Mouse (Mus musculus): ENCODE data around the gene Plxna4. TPM values are rescaled to one million over a fixed set of nuclear protein-coding genes. Genes with fewer than 3 reads are reported as not detected.
"Not testable (repeated sequence)": the region's sequence is repeated elsewhere in the genome, so short reads cannot be mapped to it uniquely, and the experiment has no call there.

The Plxna4 gene
- polyA plus RNA-seq, 1 experiment from 2014 or later: 6.7 TPM

GRCm38 (mm10) chr6:32504963-32505362, 83.0 kb downstream of the Plxna4 start:
- Histone ChIP-seq H3K9ac (replicated peaks) (no peak overlapping the region), H3K36me3 (no peaks in the 10 kb centered on the region), H3K9me3 (no peaks in the 10 kb centered on the region), H3K4me1 (replicated peaks) (peaks cover 8% of the 10 kb centered on the region), H3K4me3 (replicated peaks) (no peak overlapping the region), H3K27me3 (no peaks in the 10 kb centered on the region), H3K4me2 (no peak overlapping the region), H3K27ac (no peak overlapping the region)
- 62% methylated on average over 5 of the region's 5 CpGs for WGBS
- ATAC-seq (ENCODE audit: insufficient number of reproducible peaks, insufficient read depth, low FRiP score, low TSS enrichment, low read depth): no peak

- not testable (repeated sequence) for H3K36me3 ChIP-seq; H3K27me3 ChIP-seq; H3K27ac ChIP-seq; H3K4me3 ChIP-seq (replicated peaks); H3K9ac ChIP-seq (replicated peaks); ATAC-seq (ENCODE audit: insufficient number of reproducible peaks, insufficient read depth, low FRiP score, low TSS enrichment, low read depth); H3K4me2 ChIP-seq; H3K9me3 ChIP-seq
- peaks cover 31% of the 10 kb centered on the region for H3K4me1 ChIP-seq (replicated peaks)
- 95% methylated on average over 1 of the region's 1 CpGs for WGBS
Observed at GRCm38 (mm10) chr6:32501186-32501585, 86.8 kb downstream of the Plxna4 start.

DNA sequence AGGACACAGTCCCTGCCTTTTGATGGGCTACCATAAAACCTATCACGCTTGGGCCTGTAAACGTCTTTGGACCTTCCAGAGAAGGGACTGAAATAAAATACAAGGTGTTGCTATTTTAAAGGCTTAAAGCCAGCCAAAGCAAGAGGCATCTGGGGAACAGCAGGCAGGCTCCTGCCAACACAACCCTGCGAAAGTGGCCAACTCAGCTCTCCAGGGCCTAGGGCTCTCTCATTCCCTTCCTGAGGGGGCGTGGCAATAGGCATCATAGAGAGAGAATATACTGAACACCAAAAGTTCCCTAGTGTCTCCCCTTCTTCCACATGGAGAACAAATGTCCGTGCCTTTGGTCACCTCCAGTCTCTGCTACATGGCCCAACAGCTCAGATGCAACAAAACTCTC, 89.9 kb downstream of the Plxna4 start:
- 47% methylated on average over 5 of the region's 5 CpGs for WGBS
- Histone ChIP-seq H3K36me3 (no peaks in the 10 kb centered on the region), H3K27ac (peak overlapping the region; percentile 32; the same call in 1 of the 2 replicates), H3K4me2 (no peak overlapping the region), H3K4me1 (replicated peaks) (peaks cover 57% of the 10 kb centered on the region), H3K4me3 (replicated peaks) (no peak overlapping the region), H3K9me3 (no peaks in the 10 kb centered on the region), H3K9ac (replicated peaks) (no peak overlapping the region), H3K27me3 (no peaks in the 10 kb centered on the region)
- ATAC-seq (ENCODE audit: insufficient number of reproducible peaks, insufficient read depth, low FRiP score, low TSS enrichment, low read depth): peak; percentile 58; the same call in 1 of the 2 replicates

DNA sequence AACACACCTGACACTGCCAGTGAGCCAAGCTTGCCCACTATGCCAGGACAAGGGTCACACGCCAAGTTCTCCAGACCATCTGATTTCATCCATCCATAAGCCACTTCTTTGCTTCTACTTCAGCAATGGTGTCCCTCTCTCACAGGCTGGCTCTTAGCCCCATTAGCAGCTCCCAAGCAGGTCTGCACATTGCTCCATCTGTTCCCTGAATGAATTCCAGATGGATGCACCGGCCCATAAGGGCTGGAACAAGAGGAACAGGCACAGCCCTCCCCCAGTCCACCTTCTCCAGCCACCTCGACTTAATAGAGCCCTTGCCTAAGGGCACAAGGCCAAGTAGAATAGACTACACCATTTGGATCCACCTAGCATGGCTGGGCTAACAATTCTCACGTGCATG, 91.9 kb downstream of the Plxna4 start:
- no peak overlapping the region for H3K9ac ChIP-seq (replicated peaks)
- no peak overlapping the region for H3K4me2 ChIP-seq
- H3K27me3 ChIP-seq: no peaks in the 10 kb centered on the region
- 26% methylated on average over 4 of the region's 4 CpGs for WGBS
- H3K27ac ChIP-seq: peak overlapping the region; percentile 50
- H3K9me3 ChIP-seq: no peaks in the 10 kb centered on the region
- peaks cover 71% of the 10 kb centered on the region for H3K4me1 ChIP-seq (replicated peaks)
- no peak overlapping the region for H3K4me3 ChIP-seq (replicated peaks)
- H3K36me3 ChIP-seq: no peaks in the 10 kb centered on the region
- ATAC-seq (ENCODE audit: insufficient number of reproducible peaks, insufficient read depth, low FRiP score, low TSS enrichment, low read depth): peak; percentile 48; the same call in 1 of the 2 replicates

- no peaks in the 10 kb centered on the region for H3K27me3 ChIP-seq
- no peak overlapping the region for H3K9ac ChIP-seq (replicated peaks)
- no peak overlapping the region for H3K4me3 ChIP-seq (replicated peaks)
- ATAC-seq (ENCODE audit: insufficient number of reproducible peaks, insufficient read depth, low FRiP score, low TSS enrichment, low read depth): no peak
- no peak overlapping the region for H3K4me2 ChIP-seq
- H3K4me1 ChIP-seq (replicated peaks): peaks cover 71% of the 10 kb centered on the region
- H3K36me3 ChIP-seq: no peaks in the 10 kb centered on the region
- H3K27ac ChIP-seq: no peak overlapping the region
- 89% methylated on average over 2 of the region's 2 CpGs for WGBS
- no peaks in the 10 kb centered on the region for H3K9me3 ChIP-seq
Observed at GRCm38 (mm10) chr6:32495532-32495931, 92.5 kb downstream of the Plxna4 start.

DNA sequence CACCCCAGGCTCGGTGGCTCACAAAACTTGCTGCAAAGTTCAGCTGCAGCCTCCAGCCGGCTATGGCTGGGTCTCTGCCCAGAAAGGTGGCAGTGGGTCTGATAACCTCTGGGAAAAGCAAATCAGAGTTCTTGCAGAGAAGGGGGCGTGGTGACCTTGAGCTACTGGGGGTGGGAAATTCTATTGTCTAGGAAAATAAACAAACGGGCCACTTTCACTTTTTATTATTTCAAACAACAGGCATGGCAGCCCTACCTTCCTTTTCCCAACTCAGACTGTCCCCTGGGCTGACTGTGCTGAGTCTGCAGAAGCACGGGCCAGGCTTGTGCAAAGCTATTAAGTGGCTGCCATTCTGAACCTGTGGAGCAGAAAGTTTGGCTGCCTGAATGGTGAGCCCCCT, 94.4 kb downstream of the Plxna4 start:
- Histone ChIP-seq H3K27ac (peak overlapping the region; percentile 46), H3K9ac (replicated peaks) (no peak overlapping the region), H3K4me2 (0 out of 2 replicates have a peak overlapping the region, but pooled peaks have one; percentile 6), H3K36me3 (no peaks in the 10 kb centered on the region), H3K4me3 (replicated peaks) (no peak overlapping the region), H3K9me3 (no peaks in the 10 kb centered on the region), H3K4me1 (replicated peaks) (peaks cover 62% of the 10 kb centered on the region), H3K27me3 (no peaks in the 10 kb centered on the region)
- WGBS: 36% methylated on average over 5 of the region's 5 CpGs
- peak; percentile 61; the same call in 1 of the 2 replicates for ATAC-seq (ENCODE audit: insufficient number of reproducible peaks, insufficient read depth, low FRiP score, low TSS enrichment, low read depth)

GRCm38 (mm10) chr6:32487121-32487520, 100.9 kb downstream of the Plxna4 start:
- Histone ChIP-seq H3K4me2 (no peak overlapping the region), H3K27me3 (no peaks in the 10 kb centered on the region), H3K4me1 (replicated peaks) (peaks cover 25% of the 10 kb centered on the region), H3K27ac (no peak overlapping the region), H3K36me3 (no peaks in the 10 kb centered on the region), H3K9me3 (no peaks in the 10 kb centered on the region), H3K9ac (replicated peaks) (no peak overlapping the region), H3K4me3 (replicated peaks) (no peak overlapping the region)
- WGBS: 70% methylated on average over 3 of the region's 3 CpGs
- no peak for ATAC-seq (ENCODE audit: insufficient number of reproducible peaks, insufficient read depth, low FRiP score, low TSS enrichment, low read depth)

GRCm38 (mm10) chr6:32482469-32482868, 105.5 kb downstream of the Plxna4 start:
- Histone ChIP-seq H3K9me3 (no peaks in the 10 kb centered on the region), H3K36me3 (no peaks in the 10 kb centered on the region), H3K9ac (replicated peaks) (no peak overlapping the region), H3K4me2 (no peak overlapping the region), H3K27ac (no peak overlapping the region), H3K4me3 (replicated peaks) (no peak overlapping the region), H3K27me3 (0 out of 2 replicates have a peak, but pooled peaks cover 6% of the 10 kb centered on the region), H3K4me1 (replicated peaks) (peaks cover 36% of the 10 kb centered on the region)
- WGBS: 17% methylated on average over 4 of the region's 4 CpGs
- ATAC-seq (ENCODE audit: insufficient number of reproducible peaks, insufficient read depth, low FRiP score, low TSS enrichment, low read depth): no peak

DNA sequence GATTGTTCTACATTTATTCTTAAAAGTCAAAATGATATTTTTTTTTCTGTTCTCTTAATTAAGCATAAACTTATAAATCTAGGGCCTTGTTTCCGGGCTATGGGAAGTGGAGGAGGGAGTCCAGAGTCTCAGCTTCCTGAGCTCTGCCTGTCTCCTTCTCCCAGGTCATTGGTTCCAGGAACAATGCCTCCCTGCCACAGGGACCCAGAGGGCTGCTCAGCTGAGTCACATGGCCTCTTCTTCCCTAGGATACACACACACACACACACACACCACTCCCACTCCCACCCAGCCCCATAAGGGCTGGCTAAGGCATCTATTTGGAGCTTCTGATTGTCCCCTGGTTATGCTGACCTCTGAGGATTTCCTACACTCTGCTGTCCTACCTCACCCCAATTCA, 107.3 kb downstream of the Plxna4 start:
- Histone ChIP-seq H3K4me1 (replicated peaks) (peaks cover 30% of the 10 kb centered on the region), H3K27me3 (0 out of 2 replicates have a peak, but pooled peaks cover 6% of the 10 kb centered on the region), H3K4me2 (no peak overlapping the region)

GRCm38 (mm10) chr6:32479765-32480164, 108.2 kb downstream of the Plxna4 start:
- no peak overlapping the region for H3K27ac ChIP-seq
- H3K4me2 ChIP-seq: no peak overlapping the region
- H3K4me3 ChIP-seq (replicated peaks): no peak overlapping the region
- no peaks in the 10 kb centered on the region for H3K36me3 ChIP-seq
- H3K4me1 ChIP-seq (replicated peaks): peaks cover 30% of the 10 kb centered on the region
- ATAC-seq (ENCODE audit: insufficient number of reproducible peaks, insufficient read depth, low FRiP score, low TSS enrichment, low read depth): no peak
- no peaks in the 10 kb centered on the region for H3K9me3 ChIP-seq
- H3K27me3 ChIP-seq: 0 out of 2 replicates have a peak, but pooled peaks cover 6% of the 10 kb centered on the region
- WGBS: 77% methylated on average over 2 of the region's 2 CpGs
- no peak overlapping the region for H3K9ac ChIP-seq (replicated peaks)

More for the DNA sequence above, 107.3 kb downstream of the Plxna4 start:
- no peaks in the 10 kb centered on the region for H3K9me3 ChIP-seq
- no peak overlapping the region for H3K27ac ChIP-seq
- ATAC-seq (ENCODE audit: insufficient number of reproducible peaks, insufficient read depth, low FRiP score, low TSS enrichment, low read depth): no peak
- H3K36me3 ChIP-seq: no peaks in the 10 kb centered on the region
- H3K4me3 ChIP-seq (replicated peaks): no peak overlapping the region
- 58% methylated on average over 1 of the region's 1 CpGs for WGBS
- H3K9ac ChIP-seq (replicated peaks): no peak overlapping the region

DNA sequence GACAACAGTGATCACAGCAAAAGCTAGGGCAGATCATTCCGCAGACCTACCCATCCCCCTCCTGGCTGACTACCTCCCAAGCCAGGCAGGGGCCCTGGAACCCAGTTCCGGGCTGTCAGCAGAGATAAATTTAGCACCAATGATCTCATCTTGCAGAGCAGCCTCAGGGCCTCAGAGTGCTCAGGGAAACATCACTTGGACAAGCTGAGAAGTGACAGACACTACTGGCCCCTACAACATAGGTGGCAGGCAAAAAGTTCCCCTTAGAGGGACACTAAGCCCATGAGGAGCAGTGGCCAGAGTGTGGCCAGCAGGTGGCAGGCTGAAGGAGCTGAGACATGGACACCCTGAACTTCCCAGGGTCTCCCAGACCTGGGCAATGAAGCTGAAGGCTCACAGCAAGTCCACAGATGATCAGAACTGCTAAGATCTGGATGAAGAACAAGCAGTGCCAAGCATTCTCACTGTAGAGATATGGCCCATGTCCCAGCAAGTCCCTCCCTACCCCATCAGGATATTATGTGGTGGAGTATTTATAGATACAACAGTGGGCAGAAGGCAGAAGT, 108.7 kb downstream of the Plxna4 start:
- WGBS: 14% methylated on average over 2 of the region's 2 CpGs

DNA sequence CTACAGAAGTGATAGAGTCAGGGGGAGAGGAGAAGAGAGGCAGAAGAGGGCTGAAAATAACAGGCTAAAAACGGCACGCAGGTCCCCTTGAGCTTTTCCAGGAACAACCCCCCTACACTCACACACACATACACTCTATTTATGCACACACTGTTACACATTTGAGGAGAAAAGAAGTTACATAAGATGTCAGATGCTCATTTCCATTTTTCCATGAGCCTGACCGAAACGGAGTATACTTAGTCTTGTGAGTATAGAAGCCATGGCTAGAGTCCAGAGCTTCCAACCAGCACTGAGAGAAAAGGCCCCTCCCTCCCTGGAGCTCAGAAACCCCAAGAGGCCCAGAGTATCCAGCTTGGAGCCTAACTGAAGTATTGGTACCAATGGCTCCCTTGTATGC, 112.0 kb downstream of the Plxna4 start:
- Histone ChIP-seq H3K27ac (no peak overlapping the region), H3K4me2 (no peak overlapping the region), H3K9me3 (no peaks in the 10 kb centered on the region), H3K27me3 (0 out of 2 replicates have a peak, but pooled peaks cover 6% of the 10 kb centered on the region), H3K9ac (replicated peaks) (no peak overlapping the region), H3K4me3 (replicated peaks) (no peak overlapping the region), H3K4me1 (replicated peaks) (peaks cover 21% of the 10 kb centered on the region), H3K36me3 (no peaks in the 10 kb centered on the region)
- 87% methylated on average over 4 of the region's 4 CpGs for WGBS
- ATAC-seq (ENCODE audit: insufficient number of reproducible peaks, insufficient read depth, low FRiP score, low TSS enrichment, low read depth): no peak

More for the DNA sequence above, 108.7 kb downstream of the Plxna4 start:
- H3K9me3 ChIP-seq: no peaks in the 10 kb centered on the region
- no peaks in the 10 kb centered on the region for H3K36me3 ChIP-seq
- no peak for ATAC-seq (ENCODE audit: insufficient number of reproducible peaks, insufficient read depth, low FRiP score, low TSS enrichment, low read depth)
- H3K4me1 ChIP-seq (replicated peaks): peaks cover 30% of the 10 kb centered on the region
- H3K27me3 ChIP-seq: 0 out of 2 replicates have a peak, but pooled peaks cover 6% of the 10 kb centered on the region
- H3K9ac ChIP-seq (replicated peaks): no peak overlapping the region
- H3K4me3 ChIP-seq (replicated peaks): no peak overlapping the region
- H3K27ac ChIP-seq: no peak overlapping the region
- no peak overlapping the region for H3K4me2 ChIP-seq

All from limb, embryonic 12.5 days (tissue).